Mouse (Mus musculus) stomach, embryonic 15.5 days (tissue): Measurements from ENCODE around the gene Cebpe. TPM values are rescaled to one million over a fixed set of nuclear protein-coding genes. Genes with fewer than 3 reads are reported as not detected.
A peak's percentile ranks its signal among the peaks of the same experiment; 100 is the strongest.

ENCODE experiments used
- ATAC-seq: fragments of 200-750 bp; cut with Nextera tagmentation; 2 replicates; pipeline ENCODE4 v1.8.0; 2017; ENCODE audit warnings: low read depth, moderate number of reproducible peaks, moderate TSS enrichment; ENCODE audit not compliant: insufficient read depth, low FRiP score
- H3K27ac ChIP-seq: fragments of 300-500 bp; sonication (generic); 2 replicates; pipeline ENCODE4 v1.5.1; 2015; ENCODE audit warnings: mild to moderate bottlenecking, inconsistent platforms
- H3K27me3 ChIP-seq: fragments of 300-500 bp; sonication (generic); replicated peaks from 2 replicates; pipeline ENCODE4 v1.6.1; 2015; ENCODE audit warnings: inconsistent platforms
- H3K36me3 ChIP-seq: fragments of 300-500 bp; sonication (generic); 2 replicates; pipeline ENCODE4 v1.6.1; 2015; ENCODE audit warnings: inconsistent platforms
- H3K4me1 ChIP-seq: fragments of 300-500 bp; sonication (generic); 2 replicates; pipeline ENCODE4 v1.6.1; 2015; ENCODE audit warnings: inconsistent platforms
- H3K4me2 ChIP-seq: fragments of 300-500 bp; sonication (generic); 2 replicates; pipeline ENCODE4 v1.6.1; 2015; ENCODE audit warnings: mild to moderate bottlenecking, inconsistent platforms
- H3K4me3 ChIP-seq: fragments of 300-500 bp; sonication (generic); replicated peaks from 2 replicates; pipeline ENCODE4 v1.5.1; 2015; ENCODE audit warnings: inconsistent platforms
- H3K9ac ChIP-seq: fragments of 300-500 bp; sonication (generic); 2 replicates; pipeline ENCODE4 v1.6.1; 2015; ENCODE audit warnings: inconsistent platforms
- H3K9me3 ChIP-seq: fragments of 300-500 bp; sonication (generic); 2 replicates; pipeline ENCODE4 v1.6.1; 2016; ENCODE audit warnings: inconsistent platforms
- WGBS: fragments of 180-500 bp; shearing (Covaris S2); methylation state at CpG from one replicate; pipeline ENCODE4 v1.1.7; 2015; 5-methylcytosine and 5-hydroxymethylcytosine counted together
- polyA plus RNA-seq: library from polyadenylated mRNA; unstranded; fragments of >200 nt; fragmentation: Nextera tagmentation; extraction: Ambion mirVana; gene quantifications from 2 replicates; pipeline ENCODE4 v1.2.1, GENCODE M21; 2015

Cebpe gene
- polyA plus RNA-seq: 1.3 and 1.5 TPM in 2 replicates

- H3K4me2 ChIP-seq: no peak within 1 kb of the TSS
- peaks cover 3% of the 10 kb centered on the region; the same call in 1 of the 2 replicates for H3K4me1 ChIP-seq
- H3K9ac ChIP-seq: no peak within 1 kb of the TSS
- ATAC-seq: no peak
- no peak within 1 kb of the TSS for H3K4me3 ChIP-seq
- no peaks in the 10 kb centered on the region for H3K27me3 ChIP-seq
- no peaks in the 10 kb centered on the region for H3K36me3 ChIP-seq
- H3K27ac ChIP-seq: no peak within 1 kb of the TSS
- H3K9me3 ChIP-seq: no peaks in the 10 kb centered on the region
- 87% methylated on average over 7 of the region's 7 CpGs for WGBS
Observed at GRCm38 (mm10) chr14:54712074-54712473, at the start of gene Cebpe. TSS of gene Cebpe (minus strand) at chr14:54712174.

GRCm38 (mm10) chr14:54756382-54756781, 44.4 kb upstream of the Cebpe start:
- ATAC-seq: 0 out of 2 replicates have a peak, but pooled peaks have one; percentile 27
- H3K27me3 ChIP-seq: no peaks in the 10 kb centered on the region
- 71% methylated on average over 6 of the region's 6 CpGs for WGBS
- peaks cover 12% of the 10 kb centered on the region for H3K4me1 ChIP-seq
- no peaks in the 10 kb centered on the region for H3K9me3 ChIP-seq
- no peak overlapping the region for H3K4me3 ChIP-seq
- H3K36me3 ChIP-seq: no peaks in the 10 kb centered on the region
- peak overlapping the region; percentile 26; the same call in 1 of the 2 replicates for H3K27ac ChIP-seq
- no peak overlapping the region for H3K9ac ChIP-seq
- H3K4me2 ChIP-seq: no peak overlapping the region

GRCm38 (mm10) chr14:54754602-54755018, 42.6 kb upstream of the Cebpe start:
- WGBS: 20% methylated on average over 6 of the region's 6 CpGs
- no peaks in the 10 kb centered on the region for H3K36me3 ChIP-seq
- peak overlapping the region; percentile 61; the same call in 1 of the 2 replicates for H3K27ac ChIP-seq
- H3K9ac ChIP-seq: no peak overlapping the region
- H3K4me2 ChIP-seq: peak overlapping the region; percentile 25
- ATAC-seq: peak; percentile 59; the same call in 1 of the 2 replicates
- no peaks in the 10 kb centered on the region for H3K27me3 ChIP-seq
- no peaks in the 10 kb centered on the region for H3K9me3 ChIP-seq
- no peak overlapping the region for H3K4me3 ChIP-seq
- H3K4me1 ChIP-seq: peaks cover 12% of the 10 kb centered on the region

GRCm38 (mm10) chr14:54753986-54754601, 42.1 kb upstream of the Cebpe start:
- Histone ChIP-seq H3K4me3 (no peak overlapping the region), H3K36me3 (no peaks in the 10 kb centered on the region), H3K4me2 (peak overlapping the region; percentile 25; the same call in 1 of the 2 replicates), H3K27ac (peak overlapping the region; percentile 26; the same call in 1 of the 2 replicates), H3K9ac (no peak overlapping the region), H3K9me3 (no peaks in the 10 kb centered on the region), H3K27me3 (no peaks in the 10 kb centered on the region), H3K4me1 (peaks cover 12% of the 10 kb centered on the region)
- WGBS: 68% methylated on average over 14 of the region's 14 CpGs
- no peak for ATAC-seq

GRCm38 (mm10) chr14:54752938-54753337, 41.0 kb upstream of the Cebpe start:
- H3K4me2 ChIP-seq: no peak overlapping the region
- no peaks in the 10 kb centered on the region for H3K36me3 ChIP-seq
- WGBS: 77% methylated on average over 6 of the region's 6 CpGs
- no peak overlapping the region for H3K27ac ChIP-seq
- no peak for ATAC-seq
- no peak overlapping the region for H3K9ac ChIP-seq
- no peak overlapping the region for H3K4me3 ChIP-seq
- H3K9me3 ChIP-seq: no peaks in the 10 kb centered on the region
- peaks cover 12% of the 10 kb centered on the region for H3K4me1 ChIP-seq
- H3K27me3 ChIP-seq: no peaks in the 10 kb centered on the region

- H3K27ac ChIP-seq: no peak overlapping the region
- 85% methylated on average over 1 of the region's 1 CpGs for WGBS
- no peak for ATAC-seq
Observed at GRCm38 (mm10) chr14:54751768-54752167, 39.8 kb upstream of the Cebpe start.

GRCm38 (mm10) chr14:54749238-54749637, 37.3 kb upstream of the Cebpe start:
- H3K4me3 ChIP-seq: no peak overlapping the region
- H3K27me3 ChIP-seq: no peaks in the 10 kb centered on the region
- H3K4me1 ChIP-seq: 0 out of 2 replicates have a peak, but pooled peaks cover 5% of the 10 kb centered on the region
- H3K9me3 ChIP-seq: no peaks in the 10 kb centered on the region
- no peak overlapping the region for H3K4me2 ChIP-seq
- H3K9ac ChIP-seq: no peak overlapping the region
- WGBS: 75% methylated on average over 4 of the region's 4 CpGs
- no peak for ATAC-seq
- H3K36me3 ChIP-seq: no peaks in the 10 kb centered on the region
- no peak overlapping the region for H3K27ac ChIP-seq

More at GRCm38 (mm10) chr14:54751768-54752167, 39.8 kb upstream of the Cebpe start:
- Histone ChIP-seq H3K27me3 (no peaks in the 10 kb centered on the region), H3K36me3 (no peaks in the 10 kb centered on the region), H3K9me3 (no peaks in the 10 kb centered on the region), H3K9ac (no peak overlapping the region), H3K4me2 (no peak overlapping the region), H3K4me1 (peaks cover 12% of the 10 kb centered on the region), H3K4me3 (no peak overlapping the region)

- H3K4me3 ChIP-seq: no peak overlapping the region
- H3K9me3 ChIP-seq: no peaks in the 10 kb centered on the region
- no peak overlapping the region for H3K4me2 ChIP-seq
- 63% methylated on average over 16 of the region's 16 CpGs for WGBS
- no peaks in the 10 kb centered on the region for H3K27me3 ChIP-seq
- H3K36me3 ChIP-seq: no peaks in the 10 kb centered on the region
- H3K9ac ChIP-seq: no peak overlapping the region
- no peak overlapping the region for H3K27ac ChIP-seq
- H3K4me1 ChIP-seq: no peaks in the 10 kb centered on the region
- no peak for ATAC-seq
Observed at GRCm38 (mm10) chr14:54747942-54748917, 36.3 kb upstream of the Cebpe start.

- Histone ChIP-seq H3K27me3 (no peaks in the 10 kb centered on the region), H3K4me2 (no peak overlapping the region), H3K9ac (no peak overlapping the region), H3K4me3 (no peak overlapping the region), H3K4me1 (no peaks in the 10 kb centered on the region), H3K9me3 (no peaks in the 10 kb centered on the region), H3K36me3 (no peaks in the 10 kb centered on the region), H3K27ac (no peak overlapping the region)
- peak; percentile 35; the same call in 1 of the 2 replicates for ATAC-seq
- WGBS: 79% methylated on average over 9 of the region's 9 CpGs
Observed at GRCm38 (mm10) chr14:54746038-54746437, 34.1 kb upstream of the Cebpe start.

- Histone ChIP-seq H3K4me1 (no peaks in the 10 kb centered on the region), H3K4me3 (no peak overlapping the region), H3K4me2 (no peak overlapping the region), H3K27me3 (no peaks in the 10 kb centered on the region), H3K27ac (no peak overlapping the region), H3K9ac (no peak overlapping the region), H3K36me3 (no peaks in the 10 kb centered on the region), H3K9me3 (no peaks in the 10 kb centered on the region)
- WGBS: 39% methylated on average over 8 of the region's 8 CpGs
- ATAC-seq: no peak
Observed at GRCm38 (mm10) chr14:54744473-54744872, 32.5 kb upstream of the Cebpe start.

GRCm38 (mm10) chr14:54742375-54742774, 30.4 kb upstream of the Cebpe start:
- WGBS: 44% methylated on average over 2 of the region's 2 CpGs
- Histone ChIP-seq H3K4me1 (no peaks in the 10 kb centered on the region), H3K27me3 (no peaks in the 10 kb centered on the region), H3K9me3 (no peaks in the 10 kb centered on the region), H3K9ac (no peak overlapping the region), H3K4me3 (no peak overlapping the region), H3K4me2 (no peak overlapping the region), H3K27ac (no peak overlapping the region), H3K36me3 (no peaks in the 10 kb centered on the region)
- peak; percentile 39; the same call in 1 of the 2 replicates for ATAC-seq

GRCm38 (mm10) chr14:54741721-54742120, 29.7 kb upstream of the Cebpe start:
- H3K4me3 ChIP-seq: no peak overlapping the region
- no peaks in the 10 kb centered on the region for H3K9me3 ChIP-seq
- H3K4me1 ChIP-seq: no peaks in the 10 kb centered on the region
- no peaks in the 10 kb centered on the region for H3K27me3 ChIP-seq
- WGBS: 79% methylated on average over 6 of the region's 6 CpGs
- H3K4me2 ChIP-seq: no peak overlapping the region
- H3K27ac ChIP-seq: no peak overlapping the region
- no peak overlapping the region for H3K9ac ChIP-seq
- no peaks in the 10 kb centered on the region for H3K36me3 ChIP-seq
- no peak for ATAC-seq
